Mouse (Mus musculus) skeletal muscle tissue, adult 2 months (tissue): ENCODE results near the gene Vmn1r94.
"Not testable (repeated sequence)": the region's sequence is repeated elsewhere in the genome, so short reads cannot be mapped to it uniquely, and the experiment has no call there.

Source experiments
- DNase-seq: peaks from one replicate; pipeline ENCODE4 v3.0.0-alpha.2; 2012; ENCODE audit warnings: low read depth, low spot score

The Vmn1r94 gene

GRCm38 (mm10) chr7:20168277-20168676, at the start of gene Vmn1r94:
Vmn1r94 (minus strand) TSS chr7:20168377.
- not testable (repeated sequence) for DNase-seq

GRCm38 (mm10) chr7:20205507-20205906, 37.3 kb upstream of the Vmn1r94 start, which contains the start of gene Gm6164:
Gm6164 (minus strand) TSS chr7:20205607.
- DNase-seq = not testable (repeated sequence)

DNA sequence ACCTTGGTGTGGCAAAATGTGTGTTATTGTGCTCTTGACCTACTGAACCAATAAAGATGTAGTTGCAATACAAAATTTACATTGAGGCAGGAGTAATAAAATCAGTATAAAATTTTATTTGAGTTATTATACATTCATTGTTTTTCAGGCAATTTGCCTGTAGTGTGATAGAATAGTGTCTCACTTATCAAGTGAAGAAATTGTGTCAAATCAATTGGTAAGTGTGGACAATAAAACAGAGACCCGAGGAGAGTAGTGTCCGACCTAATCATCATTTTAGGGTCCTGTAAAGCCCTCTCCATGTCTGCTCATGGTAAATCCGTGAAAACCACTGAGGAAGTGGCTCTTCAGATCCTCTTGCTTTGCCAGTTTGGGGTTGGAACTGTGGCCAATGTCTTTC, 25.2 kb upstream of the Vmn1r94 start, which contains the start of gene Vmn1r95:
TSS of gene Vmn1r95 (plus strand) at position 301 of the 400 bp plus-strand sequence.
- DNase-seq = not testable (repeated sequence)

- not testable (repeated sequence) for DNase-seq
Observed at GRCm38 (mm10) chr7:20138988-20139387, 29.2 kb downstream of the Vmn1r94 start, which contains the start of gene Vmn1r93. Vmn1r93 (minus strand) TSS chr7:20139088.

DNA sequence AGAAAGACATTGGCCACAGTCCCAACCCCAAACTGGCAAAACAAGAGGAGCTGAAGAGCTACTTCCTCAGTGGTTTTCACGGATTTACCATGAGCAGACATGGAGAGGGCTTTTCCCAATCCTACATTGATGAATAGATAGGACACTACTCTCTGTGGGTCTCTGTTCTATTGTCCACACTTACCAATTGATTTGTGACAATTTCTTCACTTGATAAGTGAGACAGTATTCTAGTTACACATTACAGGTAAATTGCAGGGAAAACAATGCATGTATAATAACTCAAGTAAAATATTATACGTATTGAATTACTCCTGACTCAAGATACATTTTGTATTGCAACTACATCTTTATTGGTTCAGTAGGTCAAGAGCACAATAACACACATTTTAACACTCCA, 45.7 kb downstream of the Vmn1r94 start, which contains the start of gene Gm16442:
TSS of gene Gm16442 (minus strand) at position 101 of the 400 bp plus-strand sequence.
- not testable (repeated sequence) for DNase-seq
